Mouse (Mus musculus) brain, embryonic 14.5 days (tissue): Measurements from ENCODE around the gene Eme2.

Experiments used
- CTCF ChIP-seq: fragments of 200-500 bp; IDR thresholded peaks from 2 replicates; pipeline ENCODE4 v1.5.1; 2012; ENCODE audit warnings: inconsistent platforms, mild to moderate bottlenecking, moderate library complexity, borderline replicate concordance; ENCODE audit not compliant: insufficient read depth, insufficient read length; ENCODE audit errors: extremely low read depth
- POLR2A ChIP-seq: fragments of 200-500 bp; IDR thresholded peaks from 2 replicates; pipeline ENCODE4 v1.6.1; 2012; ENCODE audit warnings: mild to moderate bottlenecking, inconsistent platforms, borderline replicate concordance; ENCODE audit not compliant: poor library complexity, insufficient read depth, insufficient read length, severe bottlenecking; ENCODE audit errors: extremely low read depth

- TF ChIP-seq CTCF (no peak), POLR2A (no peak)
These were observed 9.3 kb downstream of the Eme2 start for GRCm38 (mm10) chr17:24885356-24886133.
